Mouse (Mus musculus): Measurements from ENCODE around the gene Prkx. TPM values are rescaled to one million over a fixed set of nuclear protein-coding genes. Genes with fewer than 3 reads are reported as not detected.
A peak's percentile ranks its signal among the peaks of the same experiment; 100 is the strongest.

Prkx gene
- polyA plus RNA-seq, 1 experiment from 2014 or later = 12.2 TPM

GRCm38 (mm10) chrX:77795858-77796174 lies 262 bp downstream of the Prkx start:
- Histone ChIP-seq H3K27ac (replicated peaks; ENCODE audit: low read depth, low read length) (peak overlapping the region; percentile 77; the same call in 1 of the 2 replicates), H3K4me1 (ENCODE audit: control insufficient read depth, insufficient read depth, low read length) (0 out of 2 replicates have a peak, but pooled peaks cover 3% of the 10 kb centered on the region), H3K36me3 (ENCODE audit: control insufficient read depth, insufficient read depth, low read length) (no peaks in the 10 kb centered on the region), H3K4me3 (ENCODE audit: low read depth, low read length) (peak overlapping the region; percentile 61), H3K9me3 (ENCODE audit: control insufficient read depth, low read length) (no peaks in the 10 kb centered on the region), H3K27me3 (replicated peaks; ENCODE audit: control insufficient read depth, insufficient read depth, low read length) (no peaks in the 10 kb centered on the region), H3K4me2 (ENCODE audit: low read depth, low read length) (peak overlapping the region; percentile 65), H3K9ac (ENCODE audit: low read depth, low read length) (peak overlapping the region; percentile 70)
- WGBS = 52% methylated on average over 9 of the region's 30 CpGs
- DNase-seq (ENCODE audit: low spot score) = peak; percentile 93
- peak; percentile 95 for ATAC-seq (ENCODE audit: low read depth)

GRCm38 (mm10) chrX:77794962-77795857 lies 868 bp downstream of the Prkx start:
- Histone ChIP-seq H3K4me3 (ENCODE audit: low read depth, low read length) (peak overlapping the region; percentile 61), H3K9ac (ENCODE audit: low read depth, low read length) (peak overlapping the region; percentile 70), H3K4me1 (ENCODE audit: control insufficient read depth, insufficient read depth, low read length) (0 out of 2 replicates have a peak, but pooled peaks cover 3% of the 10 kb centered on the region), H3K27ac (replicated peaks; ENCODE audit: low read depth, low read length) (no peak overlapping the region; the same call in 1 of the 2 replicates), H3K4me2 (ENCODE audit: low read depth, low read length) (peak overlapping the region; percentile 65), H3K27me3 (replicated peaks; ENCODE audit: control insufficient read depth, insufficient read depth, low read length) (no peaks in the 10 kb centered on the region), H3K36me3 (ENCODE audit: control insufficient read depth, insufficient read depth, low read length) (no peaks in the 10 kb centered on the region), H3K9me3 (ENCODE audit: control insufficient read depth, low read length) (no peaks in the 10 kb centered on the region)
- DNase-seq (ENCODE audit: low spot score) (peak; percentile 6), ATAC-seq (ENCODE audit: low read depth) (peak; percentile 63)
- WGBS = 22% methylated on average over 46 of the region's 61 CpGs

GRCm38 (mm10) chrX:77788675-77789074 lies 7.4 kb downstream of the Prkx start:
- Histone ChIP-seq H3K9me3 (ENCODE audit: control insufficient read depth, low read length) (no peaks in the 10 kb centered on the region), H3K4me2 (ENCODE audit: low read depth, low read length) (no peak overlapping the region)
- ATAC-seq (ENCODE audit: low read depth) = peak; percentile 84; the same call in 1 of the 2 replicates

GRCm38 (mm10) chrX:77786354-77786753 lies 9.7 kb downstream of the Prkx start:
- no peaks in the 10 kb centered on the region for H3K4me1 ChIP-seq (ENCODE audit: control insufficient read depth, insufficient read depth, low read length)
- no peak overlapping the region for H3K4me3 ChIP-seq (ENCODE audit: low read depth, low read length)
- H3K36me3 ChIP-seq (ENCODE audit: control insufficient read depth, insufficient read depth, low read length) = 0 out of 2 replicates have a peak, but pooled peaks cover 2% of the 10 kb centered on the region
- no peak for DNase-seq (ENCODE audit: low spot score)
- H3K27me3 ChIP-seq (replicated peaks; ENCODE audit: control insufficient read depth, insufficient read depth, low read length) = no peaks in the 10 kb centered on the region
- H3K27ac ChIP-seq (replicated peaks; ENCODE audit: low read depth, low read length) = no peak overlapping the region
- no peak for ATAC-seq (ENCODE audit: low read depth)
- no peak overlapping the region for H3K4me2 ChIP-seq (ENCODE audit: low read depth, low read length)
- H3K9me3 ChIP-seq (ENCODE audit: control insufficient read depth, low read length) = no peaks in the 10 kb centered on the region
- no peak overlapping the region for H3K9ac ChIP-seq (ENCODE audit: low read depth, low read length)

More at GRCm38 (mm10) chrX:77788675-77789074, 7.4 kb downstream of the Prkx start:
- no peaks in the 10 kb centered on the region for H3K4me1 ChIP-seq (ENCODE audit: control insufficient read depth, insufficient read depth, low read length)
- H3K27me3 ChIP-seq (replicated peaks; ENCODE audit: control insufficient read depth, insufficient read depth, low read length) = no peaks in the 10 kb centered on the region
- H3K4me3 ChIP-seq (ENCODE audit: low read depth, low read length) = no peak overlapping the region
- H3K9ac ChIP-seq (ENCODE audit: low read depth, low read length) = no peak overlapping the region
- no peak overlapping the region for H3K27ac ChIP-seq (replicated peaks; ENCODE audit: low read depth, low read length)
- DNase-seq (ENCODE audit: low spot score) = peak; percentile 27
- 91% methylated on average over 3 of the region's 3 CpGs for WGBS
- H3K36me3 ChIP-seq (ENCODE audit: control insufficient read depth, insufficient read depth, low read length) = 0 out of 2 replicates have a peak, but pooled peaks cover 2% of the 10 kb centered on the region

- H3K27ac ChIP-seq (replicated peaks; ENCODE audit: low read depth, low read length) = no peak overlapping the region
- no peak for ATAC-seq (ENCODE audit: low read depth)
Observed at GRCm38 (mm10) chrX:77777822-77778221, 18.3 kb downstream of the Prkx start.

GRCm38 (mm10) chrX:77765153-77765552 lies 30.9 kb downstream of the Prkx start:
- Histone ChIP-seq H3K36me3 (ENCODE audit: control insufficient read depth, insufficient read depth, low read length) (peaks cover 13% of the 10 kb centered on the region; the same call in 1 of the 2 replicates), H3K27ac (replicated peaks; ENCODE audit: low read depth, low read length) (no peak overlapping the region), H3K9ac (ENCODE audit: low read depth, low read length) (no peak overlapping the region), H3K9me3 (ENCODE audit: control insufficient read depth, low read length) (no peaks in the 10 kb centered on the region), H3K4me1 (ENCODE audit: control insufficient read depth, insufficient read depth, low read length) (no peaks in the 10 kb centered on the region), H3K4me3 (ENCODE audit: low read depth, low read length) (no peak overlapping the region), H3K4me2 (ENCODE audit: low read depth, low read length) (no peak overlapping the region), H3K27me3 (replicated peaks; ENCODE audit: control insufficient read depth, insufficient read depth, low read length) (no peaks in the 10 kb centered on the region)
- ATAC-seq (ENCODE audit: low read depth) (no peak), DNase-seq (ENCODE audit: low spot score) (no peak)
- 98% methylated on average over 3 of the region's 3 CpGs for WGBS

More at GRCm38 (mm10) chrX:77777822-77778221, 18.3 kb downstream of the Prkx start:
- H3K27me3 ChIP-seq (replicated peaks; ENCODE audit: control insufficient read depth, insufficient read depth, low read length) = no peaks in the 10 kb centered on the region
- no peak overlapping the region for H3K4me3 ChIP-seq (ENCODE audit: low read depth, low read length)
- no peaks in the 10 kb centered on the region for H3K9me3 ChIP-seq (ENCODE audit: control insufficient read depth, low read length)
- H3K4me1 ChIP-seq (ENCODE audit: control insufficient read depth, insufficient read depth, low read length) = no peaks in the 10 kb centered on the region
- no peak for DNase-seq (ENCODE audit: low spot score)
- no peak overlapping the region for H3K4me2 ChIP-seq (ENCODE audit: low read depth, low read length)
- H3K9ac ChIP-seq (ENCODE audit: low read depth, low read length) = no peak overlapping the region
- H3K36me3 ChIP-seq (ENCODE audit: control insufficient read depth, insufficient read depth, low read length) = 0 out of 2 replicates have a peak, but pooled peaks cover 3% of the 10 kb centered on the region

- no peak overlapping the region for H3K4me3 ChIP-seq (ENCODE audit: low read depth, low read length)
- no peaks in the 10 kb centered on the region for H3K9me3 ChIP-seq (ENCODE audit: control insufficient read depth, low read length)
- no peak overlapping the region for H3K4me2 ChIP-seq (ENCODE audit: low read depth, low read length)
- no peaks in the 10 kb centered on the region for H3K36me3 ChIP-seq (ENCODE audit: control insufficient read depth, insufficient read depth, low read length)
- DNase-seq (ENCODE audit: low spot score) (no peak), ATAC-seq (ENCODE audit: low read depth) (no peak)
- no peak overlapping the region for H3K9ac ChIP-seq (ENCODE audit: low read depth, low read length)
- no peak overlapping the region for H3K27ac ChIP-seq (replicated peaks; ENCODE audit: low read depth, low read length)
- H3K27me3 ChIP-seq (replicated peaks; ENCODE audit: control insufficient read depth, insufficient read depth, low read length) = no peaks in the 10 kb centered on the region
- 75% methylated on average over 2 of the region's 2 CpGs for WGBS
- H3K4me1 ChIP-seq (ENCODE audit: control insufficient read depth, insufficient read depth, low read length) = no peaks in the 10 kb centered on the region
Observed at GRCm38 (mm10) chrX:77744260-77744659, 51.8 kb downstream of the Prkx start.

GRCm38 (mm10) chrX:77741383-77741782 lies 54.7 kb downstream of the Prkx start:
- Histone ChIP-seq H3K36me3 (ENCODE audit: control insufficient read depth, insufficient read depth, low read length) (no peaks in the 10 kb centered on the region), H3K27ac (replicated peaks; ENCODE audit: low read depth, low read length) (no peak overlapping the region), H3K9me3 (ENCODE audit: control insufficient read depth, low read length) (no peaks in the 10 kb centered on the region), H3K9ac (ENCODE audit: low read depth, low read length) (no peak overlapping the region), H3K4me2 (ENCODE audit: low read depth, low read length) (no peak overlapping the region), H3K4me3 (ENCODE audit: low read depth, low read length) (no peak overlapping the region), H3K4me1 (ENCODE audit: control insufficient read depth, insufficient read depth, low read length) (no peaks in the 10 kb centered on the region), H3K27me3 (replicated peaks; ENCODE audit: control insufficient read depth, insufficient read depth, low read length) (no peaks in the 10 kb centered on the region)
- ATAC-seq (ENCODE audit: low read depth) (no peak), DNase-seq (ENCODE audit: low spot score) (peak; percentile 36)
- 21% methylated on average over 1 of the region's 1 CpGs for WGBS

Data from embryonic facial prominence, embryonic 14.5 days (tissue).